Mouse (Mus musculus): ENCODE data around the gene Slc29a4.

- TF ChIP-seq CTCF (IDR thresholded peaks at IDR 0.05), result no peak
- TF ChIP-seq EP300 (IDR thresholded peaks at IDR 0.05), result no peak
Measured at GRCm38 (mm10) chr5:142730295-142730694, 38.0 kb downstream of the Slc29a4 start.
